In genomic region chr15:40007844-40008243, GRCm38 (mm10) we compare ENCODE assay signal across 15 mouse cellular contexts.
A peak's percentile ranks its signal among the peaks of the same experiment; 100 is the strongest.
DNase-seq lines count a peak whose midpoint lies in the region; ATAC-seq and TF ChIP-seq lines count a peak whose summit lies in the region.
"Had no signal": no experiment of that assay in that cellular context is flagged by ENCODE, and none has a peak within 500 bp of the region (broad histone marks: within the 10 kb centered on the region; RNA-seq: fewer than 3 reads in every experiment).

No protein-coding gene starts in this region.

- no peak overlapping the region for H3K4me3 ChIP-seq in heart, embryonic 13.5 days
- H3K4me3 ChIP-seq in lung, embryonic 14.5 days (ENCODE audit: low read depth, low read length) = no peak overlapping the region
- no peak overlapping the region for H3K4me3 ChIP-seq in lung, postnatal 0 days (ENCODE audit: low read depth, low read length)
- no peak overlapping the region for H3K4me3 ChIP-seq in limb, embryonic 12.5 days (replicated peaks)
- H3K4me3 ChIP-seq: hindbrain, embryonic 10.5 days; intestine, embryonic 15.5 days had no signal

- 5% methylated on average over 5 of the region's 5 CpGs for WGBS in heart, embryonic 13.5 days
- 7% methylated on average over 5 of the region's 5 CpGs for WGBS in lung, embryonic 14.5 days
- WGBS in lung, postnatal 0 days = 11% methylated on average over 5 of the region's 5 CpGs
- 8% methylated on average over 5 of the region's 5 CpGs for WGBS in limb, embryonic 12.5 days

- no peak for DNase-seq in heart, adult 11 months
- DNase-seq in lung, embryonic 14.5 days = peak; percentile 36
- no peak for DNase-seq in lung, postnatal 0 days (ENCODE audit: low spot score)
- DNase-seq in embryo, embryonic 11 days = peak; percentile 38
- DNase-seq in adrenal gland, adult 8-10 months = no peak
- DNase-seq in right cerebral cortex, postnatal 4 days = no peak
- DNase-seq: adrenal gland, adult 2 months; cerebellum, adult 18-20 months; lung, postnatal 36 days; midbrain, embryonic 14.5 days; right cerebral cortex, postnatal 14 days had no signal

- H3K4me1 ChIP-seq in heart, embryonic 13.5 days = peaks cover 11% of the 10 kb centered on the region
- H3K4me1 ChIP-seq in lung, embryonic 14.5 days (ENCODE audit: insufficient read depth) = no peaks in the 10 kb centered on the region
- no peaks in the 10 kb centered on the region for H3K4me1 ChIP-seq in lung, postnatal 0 days (ENCODE audit: insufficient read depth, low read depth, low read length)
- peaks cover 10% of the 10 kb centered on the region; the same call in 1 of the 2 replicates for H3K4me1 ChIP-seq in limb, embryonic 12.5 days (replicated peaks)
- H3K4me1 ChIP-seq: intestine, embryonic 15.5 days had no signal

- no peaks in the 10 kb centered on the region for H3K27me3 ChIP-seq in heart, embryonic 13.5 days (replicated peaks)
- H3K27me3 ChIP-seq in lung, embryonic 14.5 days (ENCODE audit: insufficient read depth, low read length) = no peaks in the 10 kb centered on the region
- H3K27me3 ChIP-seq in lung, postnatal 0 days (replicated peaks; ENCODE audit: insufficient read depth, low read length) = no peaks in the 10 kb centered on the region
- no peaks in the 10 kb centered on the region for H3K27me3 ChIP-seq in limb, embryonic 12.5 days
- H3K27me3 ChIP-seq: intestine, embryonic 15.5 days had no signal

- peak overlapping the region; percentile 31 for H3K4me2 ChIP-seq in heart, embryonic 13.5 days
- H3K4me2 ChIP-seq in lung, embryonic 14.5 days = no peak overlapping the region
- no peak overlapping the region for H3K4me2 ChIP-seq in lung, postnatal 0 days (replicated peaks; ENCODE audit: low read depth, low read length)
- no peak overlapping the region for H3K4me2 ChIP-seq in limb, embryonic 12.5 days
- H3K4me2 ChIP-seq: intestine, embryonic 15.5 days had no signal

- H3K36me3 ChIP-seq in heart, embryonic 13.5 days = no peaks in the 10 kb centered on the region
- no peaks in the 10 kb centered on the region for H3K36me3 ChIP-seq in lung, embryonic 14.5 days (ENCODE audit: insufficient read depth)
- H3K36me3 ChIP-seq in lung, postnatal 0 days (ENCODE audit: insufficient read depth, low read length) = no peaks in the 10 kb centered on the region
- H3K36me3 ChIP-seq in limb, embryonic 12.5 days = no peaks in the 10 kb centered on the region
- H3K36me3 ChIP-seq: hindbrain, embryonic 10.5 days; intestine, embryonic 15.5 days had no signal

- no peak for ATAC-seq in heart, embryonic 13.5 days (ENCODE audit: extremely low read depth, insufficient number of reproducible peaks, low FRiP score, low TSS enrichment)
- no peak; the same call in 1 of the 2 replicates for ATAC-seq in lung, embryonic 14.5 days (ENCODE audit: insufficient read depth)
- no peak for ATAC-seq in lung, postnatal 0 days
- no peak for ATAC-seq in limb, embryonic 12.5 days (ENCODE audit: insufficient number of reproducible peaks, insufficient read depth, low FRiP score, low TSS enrichment, low read depth)
- ATAC-seq: intestine, embryonic 15.5 days had no signal

- H3K9me3 ChIP-seq in heart, embryonic 13.5 days = no peaks in the 10 kb centered on the region
- H3K9me3 ChIP-seq in lung, embryonic 14.5 days (ENCODE audit: low read depth, low read length) = no peaks in the 10 kb centered on the region
- H3K9me3 ChIP-seq in lung, postnatal 0 days (ENCODE audit: low read length) = no peaks in the 10 kb centered on the region
- H3K9me3 ChIP-seq in limb, embryonic 12.5 days = no peaks in the 10 kb centered on the region
- H3K9me3 ChIP-seq: hindbrain, embryonic 10.5 days; intestine, embryonic 15.5 days had no signal

- TF ChIP-seq EP300 in lung, postnatal 0 days (IDR thresholded peaks at IDR 0.05) = no peak

- no peak overlapping the region for H3K9ac ChIP-seq in heart, embryonic 13.5 days
- H3K9ac ChIP-seq in lung, embryonic 14.5 days = no peak overlapping the region
- H3K9ac ChIP-seq in lung, postnatal 0 days (replicated peaks; ENCODE audit: low read depth) = no peak overlapping the region
- no peak overlapping the region for H3K9ac ChIP-seq in limb, embryonic 12.5 days (replicated peaks)
- H3K9ac ChIP-seq: intestine, embryonic 15.5 days had no signal

- TF ChIP-seq CTCF in lung, embryonic 14.5 days (IDR thresholded peaks at IDR 0.05; ENCODE audit: low read depth) = no peak
- no peak for TF ChIP-seq CTCF in lung, postnatal 0 days (IDR thresholded peaks at IDR 0.05)

- H3K27ac ChIP-seq in heart, embryonic 13.5 days (replicated peaks) = no peak overlapping the region
- no peak overlapping the region for H3K27ac ChIP-seq in lung, embryonic 14.5 days (ENCODE audit: low read depth)
- no peak overlapping the region for H3K27ac ChIP-seq in lung, postnatal 0 days (ENCODE audit: low read length)
- peak overlapping the region; percentile 37; the same call in 1 of the 2 replicates for H3K27ac ChIP-seq in limb, embryonic 12.5 days
- H3K27ac ChIP-seq: hindbrain, embryonic 10.5 days; intestine, embryonic 15.5 days had no signal

Comparison
In these comparisons a context has a peak if more than half of its experiments do, and no peak if none do; other contexts are left out.
1. DNase-seq: peak in lung, embryonic 14.5 days (single experiment) and embryo, embryonic 11 days (single experiment); none in heart, adult 11 months (single experiment), lung, postnatal 0 days (single experiment), adrenal gland, adult 8-10 months (single experiment) and right cerebral cortex, postnatal 4 days (single experiment).